Mouse (Mus musculus): ENCODE results near the gene Icam2. TPM values are rescaled to one million over a fixed set of nuclear protein-coding genes. Genes with fewer than 3 reads are reported as not detected.
"Not testable (repeated sequence)": the region's sequence is repeated elsewhere in the genome, so short reads cannot be mapped to it uniquely, and the experiment has no call there.

The Icam2 gene
- polyA plus RNA-seq, 1 experiment from 2014 or later = 38.1 TPM

- ATAC-seq = no peak
- H3K4me1 ChIP-seq (replicated peaks) = peaks cover 6% of the 10 kb centered on the region; the same call in 1 of the 2 replicates
- no peak overlapping the region for H3K4me3 ChIP-seq (replicated peaks)
- H3K36me3 ChIP-seq = no peaks in the 10 kb centered on the region
- no peak overlapping the region for H3K9ac ChIP-seq
- H3K9me3 ChIP-seq = no peaks in the 10 kb centered on the region
- no peak overlapping the region for H3K4me2 ChIP-seq (replicated peaks)
- WGBS = 28% methylated on average over 5 of the region's 5 CpGs
- H3K27me3 ChIP-seq (replicated peaks) = no peaks in the 10 kb centered on the region
- no peak overlapping the region for H3K27ac ChIP-seq
These were observed 28.5 kb downstream of the Icam2 start for GRCm38 (mm10) chr11:106359350-106359749.

DNA sequence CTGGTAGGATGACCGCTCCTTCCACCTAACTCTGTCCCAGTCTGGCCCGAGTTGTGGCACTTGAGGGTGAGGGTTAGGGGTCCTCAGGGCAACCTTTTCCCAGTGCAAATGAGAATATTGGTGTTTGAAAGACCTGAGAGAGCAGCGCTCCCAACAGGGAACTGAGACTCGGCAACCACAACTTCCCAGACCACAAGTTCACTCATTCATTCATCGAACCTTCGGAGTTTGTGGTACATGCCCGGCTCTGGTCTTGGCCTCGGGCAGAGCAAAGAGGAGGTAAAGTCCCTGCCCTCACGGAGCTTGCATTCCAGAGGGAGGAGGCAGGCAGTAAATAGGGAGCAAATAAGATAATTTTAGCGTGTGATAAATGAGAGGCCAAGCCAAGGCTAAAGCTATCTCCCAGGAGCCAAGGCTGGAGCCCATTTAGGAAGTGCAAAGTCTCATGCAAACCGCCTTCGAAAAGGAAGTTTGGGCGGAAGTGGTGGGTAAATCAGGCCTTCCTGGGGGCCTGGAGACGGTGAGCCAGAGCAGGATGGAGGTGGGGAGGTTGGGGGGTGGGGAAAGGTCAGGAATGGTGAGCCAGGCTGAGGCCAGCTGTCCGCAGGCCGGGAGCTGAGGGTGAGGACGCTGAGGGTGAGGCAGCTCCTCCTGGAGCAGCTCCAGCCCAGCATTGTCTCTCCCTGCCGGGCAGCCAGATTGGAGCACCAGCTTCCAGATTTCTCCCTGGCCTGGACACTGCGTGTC is 32.3 kb downstream of the Icam2 start:
- 46% methylated on average over 19 of the region's 19 CpGs for WGBS

GRCm38 (mm10) chr11:106354181-106354580 is 33.7 kb downstream of the Icam2 start:
- Histone ChIP-seq H3K36me3 (no peaks in the 10 kb centered on the region), H3K4me3 (replicated peaks) (no peak overlapping the region), H3K27ac (no peak overlapping the region), H3K9ac (no peak overlapping the region), H3K9me3 (no peaks in the 10 kb centered on the region), H3K4me1 (replicated peaks) (peaks cover 6% of the 10 kb centered on the region; the same call in 1 of the 2 replicates), H3K4me2 (replicated peaks) (no peak overlapping the region), H3K27me3 (replicated peaks) (no peaks in the 10 kb centered on the region)
- WGBS = 43% methylated on average over 1 of the region's 1 CpGs
- ATAC-seq = no peak

More for the DNA sequence above, 32.3 kb downstream of the Icam2 start:
- Histone ChIP-seq H3K4me3 (replicated peaks) (no peak overlapping the region), H3K27me3 (replicated peaks) (no peaks in the 10 kb centered on the region), H3K4me1 (replicated peaks) (peaks cover 6% of the 10 kb centered on the region; the same call in 1 of the 2 replicates), H3K4me2 (replicated peaks) (no peak overlapping the region), H3K9ac (no peak overlapping the region), H3K27ac (no peak overlapping the region), H3K36me3 (no peaks in the 10 kb centered on the region), H3K9me3 (no peaks in the 10 kb centered on the region)
- ATAC-seq = no peak

GRCm38 (mm10) chr11:106353188-106353587 is 34.7 kb downstream of the Icam2 start, which contains the start of gene Scn4a:
TSS of gene Scn4a (minus strand) at chr11:106353288.
- Histone ChIP-seq H3K9ac (no peak within 1 kb of the TSS), H3K27ac (no peak within 1 kb of the TSS), H3K4me3 (replicated peaks) (no peak within 1 kb of the TSS), H3K9me3 (no peaks in the 10 kb centered on the region), H3K36me3 (no peaks in the 10 kb centered on the region), H3K4me1 (replicated peaks) (peaks cover 6% of the 10 kb centered on the region; the same call in 1 of the 2 replicates), H3K4me2 (replicated peaks) (no peak within 1 kb of the TSS), H3K27me3 (replicated peaks) (no peaks in the 10 kb centered on the region)
- WGBS = 80% methylated on average over 12 of the region's 12 CpGs
- no peak for ATAC-seq

- no peak for ATAC-seq
- no peaks in the 10 kb centered on the region for H3K36me3 ChIP-seq
- H3K4me1 ChIP-seq (replicated peaks) = peaks cover 6% of the 10 kb centered on the region; the same call in 1 of the 2 replicates
- H3K27me3 ChIP-seq (replicated peaks) = no peaks in the 10 kb centered on the region
- no peak overlapping the region for H3K27ac ChIP-seq
- 82% methylated on average over 4 of the region's 4 CpGs for WGBS
- no peaks in the 10 kb centered on the region for H3K9me3 ChIP-seq
- no peak overlapping the region for H3K4me3 ChIP-seq (replicated peaks)
- H3K4me2 ChIP-seq (replicated peaks) = no peak overlapping the region
- no peak overlapping the region for H3K9ac ChIP-seq
These were observed 35.9 kb downstream of the Icam2 start for GRCm38 (mm10) chr11:106351941-106352340.

DNA sequence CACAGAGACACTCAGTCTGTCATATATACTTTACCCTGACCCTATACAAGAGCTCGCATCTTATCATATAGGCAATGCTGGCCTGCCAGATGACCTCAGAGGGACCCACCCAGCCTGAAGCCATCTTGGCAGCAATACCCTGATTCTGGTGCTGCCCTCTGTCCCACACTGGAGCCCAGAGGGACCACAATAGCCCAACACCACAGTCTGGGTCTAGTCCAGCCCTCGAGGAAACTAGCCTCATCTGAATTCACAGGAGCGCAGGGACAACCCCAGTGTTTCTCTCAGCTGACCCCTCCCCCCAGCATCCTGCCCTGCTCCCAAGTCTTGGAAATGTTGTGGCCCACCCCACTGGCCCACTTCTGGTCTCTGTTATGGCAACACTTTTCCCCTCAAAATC is 36.6 kb downstream of the Icam2 start:
- Histone ChIP-seq H3K36me3 (no peaks in the 10 kb centered on the region), H3K4me1 (replicated peaks) (peaks cover 6% of the 10 kb centered on the region; the same call in 1 of the 2 replicates), H3K4me2 (replicated peaks) (no peak overlapping the region), H3K9me3 (no peaks in the 10 kb centered on the region), H3K9ac (no peak overlapping the region), H3K4me3 (replicated peaks) (no peak overlapping the region), H3K27me3 (replicated peaks) (no peaks in the 10 kb centered on the region), H3K27ac (no peak overlapping the region)
- ATAC-seq = no peak
- 58% methylated on average over 3 of the region's 3 CpGs for WGBS

GRCm38 (mm10) chr11:106350853-106351252 is 37.0 kb downstream of the Icam2 start:
- ATAC-seq = no peak
- H3K36me3 ChIP-seq = no peaks in the 10 kb centered on the region
- 48% methylated on average over 5 of the region's 5 CpGs for WGBS
- no peak overlapping the region for H3K4me2 ChIP-seq (replicated peaks)
- no peak overlapping the region for H3K9ac ChIP-seq
- no peak overlapping the region for H3K27ac ChIP-seq
- H3K4me3 ChIP-seq (replicated peaks) = no peak overlapping the region
- H3K4me1 ChIP-seq (replicated peaks) = peaks cover 5% of the 10 kb centered on the region; the same call in 1 of the 2 replicates
- no peaks in the 10 kb centered on the region for H3K27me3 ChIP-seq (replicated peaks)
- no peaks in the 10 kb centered on the region for H3K9me3 ChIP-seq

- H3K36me3 ChIP-seq = no peaks in the 10 kb centered on the region
- ATAC-seq = no peak
- H3K27me3 ChIP-seq (replicated peaks) = no peaks in the 10 kb centered on the region
These were observed 38.1 kb downstream of the Icam2 start for GRCm38 (mm10) chr11:106349772-106350171.

GRCm38 (mm10) chr11:106344910-106345309 is 43.0 kb downstream of the Icam2 start:
- no peak for ATAC-seq
- H3K4me2 ChIP-seq (replicated peaks) = no peak overlapping the region
- no peak overlapping the region for H3K4me3 ChIP-seq (replicated peaks)
- no peak overlapping the region for H3K9ac ChIP-seq
- H3K9me3 ChIP-seq = no peaks in the 10 kb centered on the region
- 24% methylated on average over 6 of the region's 6 CpGs for WGBS
- no peaks in the 10 kb centered on the region for H3K4me1 ChIP-seq (replicated peaks)
- H3K27ac ChIP-seq = no peak overlapping the region
- H3K27me3 ChIP-seq (replicated peaks) = no peaks in the 10 kb centered on the region
- H3K36me3 ChIP-seq = no peaks in the 10 kb centered on the region

More at GRCm38 (mm10) chr11:106349772-106350171, 38.1 kb downstream of the Icam2 start:
- 68% methylated on average over 6 of the region's 6 CpGs for WGBS
- Histone ChIP-seq H3K4me3 (replicated peaks) (no peak overlapping the region), H3K4me2 (replicated peaks) (no peak overlapping the region), H3K4me1 (replicated peaks) (no peaks in the 10 kb centered on the region), H3K9me3 (no peaks in the 10 kb centered on the region), H3K27ac (no peak overlapping the region), H3K9ac (no peak overlapping the region)

GRCm38 (mm10) chr11:106340990-106341520 is 46.8 kb downstream of the Icam2 start:
- H3K27ac ChIP-seq = no peak overlapping the region
- no peak overlapping the region for H3K9ac ChIP-seq
- H3K4me2 ChIP-seq (replicated peaks) = no peak overlapping the region
- H3K36me3 ChIP-seq = no peaks in the 10 kb centered on the region
- H3K4me1 ChIP-seq (replicated peaks) = no peaks in the 10 kb centered on the region
- no peaks in the 10 kb centered on the region for H3K9me3 ChIP-seq
- no peak overlapping the region for H3K4me3 ChIP-seq (replicated peaks)
- no peak for ATAC-seq
- H3K27me3 ChIP-seq (replicated peaks) = no peaks in the 10 kb centered on the region
- 73% methylated on average over 9 of the region's 9 CpGs for WGBS

- not testable (repeated sequence) for H3K4me1 ChIP-seq (replicated peaks); H3K9me3 ChIP-seq; ATAC-seq; H3K36me3 ChIP-seq; H3K4me3 ChIP-seq (replicated peaks); H3K27ac ChIP-seq; H3K4me2 ChIP-seq (replicated peaks); H3K9ac ChIP-seq; H3K27me3 ChIP-seq (replicated peaks)
- 76% methylated on average over 4 of the region's 4 CpGs for WGBS
These were observed 48.6 kb downstream of the Icam2 start for GRCm38 (mm10) chr11:106339323-106339722.

GRCm38 (mm10) chr11:106338870-106339269 is 49.0 kb downstream of the Icam2 start:
- no peak overlapping the region for H3K4me3 ChIP-seq (replicated peaks)
- H3K27ac ChIP-seq = no peak overlapping the region
- H3K27me3 ChIP-seq (replicated peaks) = no peaks in the 10 kb centered on the region
- H3K9me3 ChIP-seq = no peaks in the 10 kb centered on the region
- WGBS = 78% methylated on average over 7 of the region's 7 CpGs
- no peak overlapping the region for H3K4me2 ChIP-seq (replicated peaks)
- no peaks in the 10 kb centered on the region for H3K36me3 ChIP-seq
- H3K4me1 ChIP-seq (replicated peaks) = no peaks in the 10 kb centered on the region
- no peak overlapping the region for H3K9ac ChIP-seq
- ATAC-seq = no peak

GRCm38 (mm10) chr11:106338029-106338428 is 49.8 kb downstream of the Icam2 start:
- ATAC-seq = no peak
- Histone ChIP-seq H3K4me2 (replicated peaks) (no peak overlapping the region), H3K9me3 (no peaks in the 10 kb centered on the region), H3K27ac (no peak overlapping the region), H3K4me3 (replicated peaks) (no peak overlapping the region), H3K4me1 (replicated peaks) (no peaks in the 10 kb centered on the region), H3K9ac (no peak overlapping the region), H3K36me3 (no peaks in the 10 kb centered on the region), H3K27me3 (replicated peaks) (no peaks in the 10 kb centered on the region)
- 73% methylated on average over 5 of the region's 5 CpGs for WGBS
